Mouse (Mus musculus): ENCODE data around the gene Prox2. TPM values are rescaled to one million over a fixed set of nuclear protein-coding genes. Genes with fewer than 3 reads are reported as not detected.
"Not testable (repeated sequence)": the region's sequence is repeated elsewhere in the genome, so short reads cannot be mapped to it uniquely, and the experiment has no call there.

The Prox2 gene
- polyA plus RNA-seq, 1 experiment from 2014 or later, result 3.3 TPM

GRCm38 (mm10) chr12:85146881-85147280 lies 36.3 kb upstream of the Prox2 start:
- no peaks in the 10 kb centered on the region for H3K36me3 ChIP-seq (ENCODE audit: control insufficient read depth, insufficient read depth, low read length)
- no peak overlapping the region for H3K27ac ChIP-seq (ENCODE audit: low read depth, low read length)
- H3K4me1 ChIP-seq (ENCODE audit: control insufficient read depth, insufficient read depth, low read length), result peaks cover 21% of the 10 kb centered on the region
- H3K27me3 ChIP-seq (ENCODE audit: control insufficient read depth, insufficient read depth, low read length), result peaks cover 14% of the 10 kb centered on the region
- no peak overlapping the region for H3K4me3 ChIP-seq (ENCODE audit: low read length)
- H3K9me3 ChIP-seq (ENCODE audit: control insufficient read depth, low read length), result no peaks in the 10 kb centered on the region
- H3K4me2 ChIP-seq (replicated peaks; ENCODE audit: low read depth, low read length), result no peak overlapping the region
- 83% methylated on average over 9 of the region's 9 CpGs for WGBS
- no peak for ATAC-seq (ENCODE audit: low FRiP score, low TSS enrichment)
- H3K9ac ChIP-seq (ENCODE audit: low read depth, low read length), result no peak overlapping the region

- H3K36me3 ChIP-seq (ENCODE audit: control insufficient read depth, insufficient read depth, low read length), result no peaks in the 10 kb centered on the region
- H3K9me3 ChIP-seq (ENCODE audit: control insufficient read depth, low read length), result no peaks in the 10 kb centered on the region
- no peak overlapping the region for H3K4me2 ChIP-seq (replicated peaks; ENCODE audit: low read depth, low read length)
- no peak overlapping the region for H3K9ac ChIP-seq (ENCODE audit: low read depth, low read length)
- H3K27ac ChIP-seq (ENCODE audit: low read depth, low read length), result no peak overlapping the region
- 23% methylated on average over 10 of the region's 11 CpGs for WGBS
- H3K27me3 ChIP-seq (ENCODE audit: control insufficient read depth, insufficient read depth, low read length), result peaks cover 14% of the 10 kb centered on the region
- peak; percentile 4; the same call in 1 of the 2 replicates for ATAC-seq (ENCODE audit: low FRiP score, low TSS enrichment)
- peaks cover 21% of the 10 kb centered on the region for H3K4me1 ChIP-seq (ENCODE audit: control insufficient read depth, insufficient read depth, low read length)
- no peak overlapping the region for H3K4me3 ChIP-seq (ENCODE audit: low read length)
These were observed 35.8 kb upstream of the Prox2 start for GRCm38 (mm10) chr12:85146355-85146754.

GRCm38 (mm10) chr12:85145630-85146029 lies 35.1 kb upstream of the Prox2 start:
- H3K4me3 ChIP-seq (ENCODE audit: low read length), result no peak overlapping the region
- H3K9me3 ChIP-seq (ENCODE audit: control insufficient read depth, low read length), result no peaks in the 10 kb centered on the region
- no peak overlapping the region for H3K27ac ChIP-seq (ENCODE audit: low read depth, low read length)
- 57% methylated on average over 9 of the region's 9 CpGs for WGBS
- H3K4me2 ChIP-seq (replicated peaks; ENCODE audit: low read depth, low read length), result no peak overlapping the region
- 0 out of 2 replicates have a peak, but pooled peaks have one; percentile 5 for ATAC-seq (ENCODE audit: low FRiP score, low TSS enrichment)
- H3K36me3 ChIP-seq (ENCODE audit: control insufficient read depth, insufficient read depth, low read length), result no peaks in the 10 kb centered on the region
- H3K9ac ChIP-seq (ENCODE audit: low read depth, low read length), result no peak overlapping the region
- H3K27me3 ChIP-seq (ENCODE audit: control insufficient read depth, insufficient read depth, low read length), result peaks cover 11% of the 10 kb centered on the region
- peaks cover 17% of the 10 kb centered on the region for H3K4me1 ChIP-seq (ENCODE audit: control insufficient read depth, insufficient read depth, low read length)

DNA sequence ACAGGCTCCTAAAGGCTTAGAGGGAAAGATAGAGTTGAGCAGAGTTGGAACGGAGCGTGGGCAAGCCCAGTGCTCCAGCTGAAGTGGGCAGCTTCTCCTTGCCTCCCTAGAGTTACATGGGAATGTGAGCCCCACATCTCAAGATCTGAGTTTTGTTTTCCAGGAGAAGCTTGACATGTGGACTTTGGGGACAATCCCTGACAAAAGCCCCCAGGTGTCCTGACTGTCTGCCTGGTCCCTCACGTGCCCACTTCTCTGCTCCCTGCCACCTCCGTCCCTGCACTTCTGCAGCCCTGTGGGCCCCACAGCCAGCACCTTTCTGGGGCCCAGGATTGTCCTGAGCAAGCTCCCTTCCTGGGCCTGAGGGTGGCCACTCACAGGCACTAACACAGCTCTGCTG lies 34.3 kb upstream of the Prox2 start:
- Histone ChIP-seq H3K9ac (ENCODE audit: low read depth, low read length) (no peak overlapping the region), H3K36me3 (ENCODE audit: control insufficient read depth, insufficient read depth, low read length) (no peaks in the 10 kb centered on the region), H3K4me2 (replicated peaks; ENCODE audit: low read depth, low read length) (no peak overlapping the region), H3K4me1 (ENCODE audit: control insufficient read depth, insufficient read depth, low read length) (peaks cover 11% of the 10 kb centered on the region), H3K9me3 (ENCODE audit: control insufficient read depth, low read length) (no peaks in the 10 kb centered on the region), H3K4me3 (ENCODE audit: low read length) (no peak overlapping the region), H3K27me3 (ENCODE audit: control insufficient read depth, insufficient read depth, low read length) (0 out of 2 replicates have a peak, but pooled peaks cover 5% of the 10 kb centered on the region), H3K27ac (ENCODE audit: low read depth, low read length) (no peak overlapping the region)
- 94% methylated on average over 4 of the region's 4 CpGs for WGBS
- no peak for ATAC-seq (ENCODE audit: low FRiP score, low TSS enrichment)

DNA sequence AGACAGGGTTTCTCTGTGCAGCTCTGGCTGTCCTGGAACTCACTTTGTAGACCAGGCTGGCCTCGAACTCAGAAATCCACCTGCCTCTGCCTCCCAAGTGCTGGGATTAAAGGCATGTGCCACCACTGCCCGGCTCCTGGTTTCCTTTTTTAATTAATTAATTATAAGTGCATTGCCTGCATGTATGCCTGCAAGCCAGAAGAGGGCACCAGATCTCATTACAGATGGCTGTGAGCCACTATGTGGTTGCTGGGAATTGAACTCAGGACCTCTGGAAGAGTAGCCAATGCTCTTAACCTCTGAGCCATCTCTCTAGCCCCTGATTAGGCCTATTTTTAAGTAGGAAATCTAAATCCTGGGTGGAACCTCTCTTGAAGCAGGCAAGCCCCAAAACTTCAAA lies 33.7 kb upstream of the Prox2 start:
- H3K27me3 ChIP-seq (ENCODE audit: control insufficient read depth, insufficient read depth, low read length); H3K4me3 ChIP-seq (ENCODE audit: low read length); H3K4me2 ChIP-seq (replicated peaks; ENCODE audit: low read depth, low read length); H3K9me3 ChIP-seq (ENCODE audit: control insufficient read depth, low read length); H3K36me3 ChIP-seq (ENCODE audit: control insufficient read depth, insufficient read depth, low read length); H3K9ac ChIP-seq (ENCODE audit: low read depth, low read length); H3K27ac ChIP-seq (ENCODE audit: low read depth, low read length); ATAC-seq (ENCODE audit: low FRiP score, low TSS enrichment): not testable (repeated sequence)
- WGBS, result 83% methylated on average over 2 of the region's 2 CpGs
- H3K4me1 ChIP-seq (ENCODE audit: control insufficient read depth, insufficient read depth, low read length), result peaks cover 11% of the 10 kb centered on the region

DNA sequence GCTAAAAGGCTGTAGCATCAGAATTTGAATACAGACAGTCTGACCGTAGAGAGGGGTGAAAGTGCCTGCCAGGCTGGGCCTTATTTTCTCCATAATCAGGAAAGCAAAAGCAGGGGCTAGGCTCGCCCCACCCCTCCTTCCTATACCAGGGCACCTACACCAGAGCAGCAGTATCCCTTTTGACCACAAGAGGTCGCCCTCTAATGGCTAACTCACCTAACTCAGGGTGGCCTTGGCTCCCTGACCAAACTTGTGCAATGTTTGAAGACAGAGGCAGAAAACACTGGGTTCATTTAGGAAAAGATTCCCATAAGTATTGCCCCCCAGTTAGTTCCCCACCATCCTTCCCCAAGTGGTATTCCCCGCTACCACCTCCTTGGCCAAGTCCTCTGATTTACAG lies 32.2 kb upstream of the Prox2 start:
- no peak overlapping the region for H3K4me2 ChIP-seq (replicated peaks; ENCODE audit: low read depth, low read length)
- H3K27ac ChIP-seq (ENCODE audit: low read depth, low read length), result no peak overlapping the region
- peak; percentile 71 for ATAC-seq (ENCODE audit: low FRiP score, low TSS enrichment)
- no peaks in the 10 kb centered on the region for H3K36me3 ChIP-seq (ENCODE audit: control insufficient read depth, insufficient read depth, low read length)
- 15% methylated on average over 4 of the region's 4 CpGs for WGBS
- peaks cover 11% of the 10 kb centered on the region for H3K4me1 ChIP-seq (ENCODE audit: control insufficient read depth, insufficient read depth, low read length)
- no peak overlapping the region for H3K9ac ChIP-seq (ENCODE audit: low read depth, low read length)
- no peak overlapping the region for H3K4me3 ChIP-seq (ENCODE audit: low read length)
- H3K27me3 ChIP-seq (ENCODE audit: control insufficient read depth, insufficient read depth, low read length), result no peaks in the 10 kb centered on the region
- no peaks in the 10 kb centered on the region for H3K9me3 ChIP-seq (ENCODE audit: control insufficient read depth, low read length)

- 81% methylated on average over 6 of the region's 6 CpGs for WGBS
- H3K9ac ChIP-seq (ENCODE audit: low read depth, low read length), result no peak overlapping the region
These were observed 30.5 kb upstream of the Prox2 start for GRCm38 (mm10) chr12:85141096-85141495.

DNA sequence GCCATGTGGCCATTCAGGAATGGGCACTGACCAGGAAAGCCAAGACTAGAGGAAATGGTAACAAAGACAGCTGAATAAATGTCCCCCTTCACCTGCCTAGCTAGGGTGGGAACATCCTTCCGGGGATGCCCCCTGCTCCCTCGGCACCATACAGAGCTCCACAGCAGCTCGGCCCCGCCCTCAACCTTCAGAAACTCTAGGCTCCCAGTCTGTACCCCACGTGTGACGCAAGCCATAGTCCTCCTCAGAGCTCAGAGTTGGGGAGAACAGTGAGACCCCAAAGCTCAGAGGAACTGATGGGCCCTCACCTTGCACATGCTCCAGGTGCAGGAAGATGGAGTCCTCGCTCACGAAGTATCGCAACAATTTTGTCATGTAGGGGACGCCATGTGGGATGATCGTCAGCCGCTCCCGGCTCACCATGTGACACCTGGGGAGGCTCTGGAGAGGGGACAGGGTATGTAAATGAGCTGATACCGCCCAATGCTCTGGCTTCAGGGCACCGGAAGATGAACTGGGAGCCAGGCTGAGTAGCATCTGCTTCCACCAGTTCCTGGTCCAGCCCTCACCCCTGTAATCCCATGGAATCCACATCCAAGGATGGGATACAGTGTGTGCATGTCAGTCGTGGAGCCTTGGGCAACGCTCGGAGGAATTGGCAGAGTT lies 29.6 kb upstream of the Prox2 start:
- ATAC-seq (ENCODE audit: low FRiP score, low TSS enrichment), result no peak
- H3K4me2 ChIP-seq (replicated peaks; ENCODE audit: low read depth, low read length), result no peak overlapping the region
- H3K27me3 ChIP-seq (ENCODE audit: control insufficient read depth, insufficient read depth, low read length), result no peaks in the 10 kb centered on the region
- H3K4me1 ChIP-seq (ENCODE audit: control insufficient read depth, insufficient read depth, low read length), result no peaks in the 10 kb centered on the region
- H3K9me3 ChIP-seq (ENCODE audit: control insufficient read depth, low read length), result no peaks in the 10 kb centered on the region
- H3K4me3 ChIP-seq (ENCODE audit: low read length), result no peak overlapping the region
- H3K36me3 ChIP-seq (ENCODE audit: control insufficient read depth, insufficient read depth, low read length), result peaks cover 3% of the 10 kb centered on the region; the same call in 1 of the 2 replicates
- WGBS, result 54% methylated on average over 18 of the region's 18 CpGs
- no peak overlapping the region for H3K9ac ChIP-seq (ENCODE audit: low read depth, low read length)
- H3K27ac ChIP-seq (ENCODE audit: low read depth, low read length), result no peak overlapping the region

More at GRCm38 (mm10) chr12:85141096-85141495, 30.5 kb upstream of the Prox2 start:
- no peak overlapping the region for H3K4me3 ChIP-seq (ENCODE audit: low read length)
- no peak overlapping the region for H3K4me2 ChIP-seq (replicated peaks; ENCODE audit: low read depth, low read length)
- no peaks in the 10 kb centered on the region for H3K36me3 ChIP-seq (ENCODE audit: control insufficient read depth, insufficient read depth, low read length)
- no peaks in the 10 kb centered on the region for H3K27me3 ChIP-seq (ENCODE audit: control insufficient read depth, insufficient read depth, low read length)
- no peaks in the 10 kb centered on the region for H3K9me3 ChIP-seq (ENCODE audit: control insufficient read depth, low read length)
- H3K27ac ChIP-seq (ENCODE audit: low read depth, low read length), result no peak overlapping the region
- peaks cover 4% of the 10 kb centered on the region; the same call in 1 of the 2 replicates for H3K4me1 ChIP-seq (ENCODE audit: control insufficient read depth, insufficient read depth, low read length)
- no peak for ATAC-seq (ENCODE audit: low FRiP score, low TSS enrichment)

- no peak overlapping the region for H3K9ac ChIP-seq (ENCODE audit: low read depth, low read length)
- 79% methylated on average over 4 of the region's 4 CpGs for WGBS
- H3K9me3 ChIP-seq (ENCODE audit: control insufficient read depth, low read length), result no peaks in the 10 kb centered on the region
- H3K4me3 ChIP-seq (ENCODE audit: low read length), result no peak overlapping the region
- no peaks in the 10 kb centered on the region for H3K27me3 ChIP-seq (ENCODE audit: control insufficient read depth, insufficient read depth, low read length)
- peaks cover 35% of the 10 kb centered on the region for H3K36me3 ChIP-seq (ENCODE audit: control insufficient read depth, insufficient read depth, low read length)
- no peak for ATAC-seq (ENCODE audit: low FRiP score, low TSS enrichment)
- no peak overlapping the region for H3K27ac ChIP-seq (ENCODE audit: low read depth, low read length)
- no peak overlapping the region for H3K4me2 ChIP-seq (replicated peaks; ENCODE audit: low read depth, low read length)
- no peaks in the 10 kb centered on the region for H3K4me1 ChIP-seq (ENCODE audit: control insufficient read depth, insufficient read depth, low read length)
These were observed 26.1 kb upstream of the Prox2 start for GRCm38 (mm10) chr12:85136627-85137026.

All from kidney, embryonic 14.5 days (tissue).